Mouse (Mus musculus): ENCODE results near the gene Ten1. TPM values are rescaled to one million over a fixed set of nuclear protein-coding genes. Genes with fewer than 3 reads are reported as not detected.

Ten1 gene
- polyA plus RNA-seq, 1 experiment: 14.5 TPM

DNA sequence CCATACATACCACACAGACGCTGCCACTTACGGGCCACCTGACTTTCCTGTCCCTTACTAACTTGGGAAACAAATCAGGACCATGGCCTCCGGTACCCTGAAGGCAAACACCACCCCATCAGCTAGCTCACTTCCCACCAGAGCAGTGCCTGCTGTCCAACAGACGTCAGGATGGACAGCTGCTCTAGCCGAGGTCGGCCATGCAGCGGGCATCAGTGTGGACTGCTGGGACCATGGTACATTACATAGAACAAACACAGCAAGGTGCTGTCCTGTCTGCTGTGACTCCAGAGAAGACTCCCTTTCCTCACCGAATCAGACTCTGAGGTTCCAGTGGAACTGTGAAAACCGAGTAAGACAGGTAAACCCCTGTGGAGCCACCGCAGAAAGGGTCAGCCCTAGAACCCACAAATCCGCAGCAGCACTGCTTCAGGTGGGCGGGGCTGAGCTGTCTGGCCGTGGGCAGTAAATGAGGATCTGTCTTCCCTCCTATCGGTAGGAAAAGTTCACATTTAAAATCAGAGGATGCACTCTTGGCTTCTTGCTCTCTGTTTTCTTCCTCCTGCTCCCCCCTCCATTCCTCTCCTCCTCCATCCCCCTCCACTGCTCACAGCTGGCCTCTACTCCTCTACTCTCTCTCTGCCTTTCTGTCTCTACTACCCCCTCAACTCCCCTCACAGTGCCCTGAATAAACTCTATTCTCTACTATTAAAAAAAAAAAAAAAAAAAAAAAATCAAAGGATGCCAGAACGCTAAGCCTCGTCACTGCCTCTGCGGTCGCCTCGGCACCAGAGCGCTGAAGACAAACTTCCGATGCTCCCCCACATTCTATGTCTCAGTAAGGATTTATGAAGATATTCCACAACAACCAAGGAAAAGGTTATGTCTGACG lies 56.7 kb downstream of the Ten1 start:
- peaks cover 17% of the 10 kb centered on the region for H3K36me3 ChIP-seq (ENCODE audit: control insufficient read depth, insufficient read depth, low read length, poor library complexity, severe bottlenecking)
- no peaks in the 10 kb centered on the region for H3K9me3 ChIP-seq (replicated peaks; ENCODE audit: control insufficient read depth, insufficient read depth, low read length, poor library complexity, severe bottlenecking)
- H3K9ac ChIP-seq (ENCODE audit: low read depth, poor library complexity, severe bottlenecking): no peak overlapping the region
- no peak for TF ChIP-seq CTCF (IDR thresholded peaks at IDR 0.05; ENCODE audit: low read depth, low read length)
- no peak for TF ChIP-seq POLR2A (IDR thresholded peaks at IDR 0.05; ENCODE audit: insufficient read depth, low read length)
- no peak for TF ChIP-seq EP300 (IDR thresholded peaks at IDR 0.05; ENCODE audit: insufficient read depth, low read depth, low read length)
- no peaks in the 10 kb centered on the region for H3K27me3 ChIP-seq (ENCODE audit: control insufficient read depth, insufficient read depth, low read length, poor library complexity, severe bottlenecking)
- no peak overlapping the region for H3K27ac ChIP-seq (ENCODE audit: insufficient read depth, low read length)
- no peak overlapping the region for H3K4me3 ChIP-seq (ENCODE audit: low read depth, low read length)
- H3K4me1 ChIP-seq (ENCODE audit: control insufficient read depth, insufficient read depth, low read length): no peaks in the 10 kb centered on the region

DNA sequence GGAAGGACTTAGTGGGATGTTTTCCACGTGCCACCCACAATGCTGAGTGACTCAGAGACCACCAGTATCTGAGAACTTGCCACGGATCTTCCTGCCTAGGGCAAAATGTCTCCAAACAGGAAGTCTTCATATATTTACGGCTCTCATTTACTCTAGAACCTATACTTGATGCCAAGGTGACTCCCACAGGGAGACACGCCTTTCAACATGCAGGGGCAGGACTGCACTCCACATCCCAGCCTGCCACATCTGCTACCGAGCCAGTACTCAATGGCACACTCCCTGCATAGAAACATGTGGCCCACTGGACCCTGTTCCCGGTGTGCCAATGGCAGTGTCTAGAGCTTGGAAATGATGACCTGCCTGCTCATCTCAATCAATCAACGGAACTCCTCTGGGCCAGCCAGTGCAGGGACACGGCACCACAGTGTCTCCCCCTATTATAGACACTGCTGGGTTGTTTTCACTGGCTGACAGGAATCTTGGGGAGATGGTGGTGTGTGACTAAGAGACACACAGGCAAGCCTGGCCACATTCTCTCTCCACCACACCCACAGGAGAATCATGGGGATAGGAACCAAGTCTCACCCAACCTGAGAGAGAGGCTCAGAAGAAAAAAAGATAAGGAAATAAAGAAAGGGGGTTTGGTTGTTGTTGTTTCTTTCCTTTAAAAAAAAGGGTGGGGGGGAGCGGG lies 57.5 kb downstream of the Ten1 start:
- H3K27me3 ChIP-seq (ENCODE audit: control insufficient read depth, insufficient read depth, low read length, poor library complexity, severe bottlenecking): no peaks in the 10 kb centered on the region
- peaks cover 16% of the 10 kb centered on the region for H3K36me3 ChIP-seq (ENCODE audit: control insufficient read depth, insufficient read depth, low read length, poor library complexity, severe bottlenecking)
- H3K4me3 ChIP-seq (ENCODE audit: low read depth, low read length): no peak overlapping the region
- no peaks in the 10 kb centered on the region for H3K9me3 ChIP-seq (replicated peaks; ENCODE audit: control insufficient read depth, insufficient read depth, low read length, poor library complexity, severe bottlenecking)
- TF ChIP-seq CTCF (IDR thresholded peaks at IDR 0.05; ENCODE audit: low read depth, low read length) (no peak), POLR2A (IDR thresholded peaks at IDR 0.05; ENCODE audit: insufficient read depth, low read length) (no peak), EP300 (IDR thresholded peaks at IDR 0.05; ENCODE audit: insufficient read depth, low read depth, low read length) (no peak)
- H3K4me1 ChIP-seq (ENCODE audit: control insufficient read depth, insufficient read depth, low read length): no peaks in the 10 kb centered on the region
- no peak overlapping the region for H3K9ac ChIP-seq (ENCODE audit: low read depth, poor library complexity, severe bottlenecking)
- no peak overlapping the region for H3K27ac ChIP-seq (ENCODE audit: insufficient read depth, low read length)

GRCm38 (mm10) chr11:116259461-116259860 lies 60.8 kb downstream of the Ten1 start:
- TF ChIP-seq EP300 (IDR thresholded peaks at IDR 0.05; ENCODE audit: insufficient read depth, low read depth, low read length): no peak
- TF ChIP-seq POLR2A (IDR thresholded peaks at IDR 0.05; ENCODE audit: insufficient read depth, low read length): no peak
- TF ChIP-seq CTCF (IDR thresholded peaks at IDR 0.05; ENCODE audit: low read depth, low read length): no peak
- Histone ChIP-seq H3K4me1 (ENCODE audit: control insufficient read depth, insufficient read depth, low read length) (no peaks in the 10 kb centered on the region), H3K27me3 (ENCODE audit: control insufficient read depth, insufficient read depth, low read length, poor library complexity, severe bottlenecking) (no peaks in the 10 kb centered on the region), H3K36me3 (ENCODE audit: control insufficient read depth, insufficient read depth, low read length, poor library complexity, severe bottlenecking) (peaks cover 33% of the 10 kb centered on the region), H3K4me3 (ENCODE audit: low read depth, low read length) (no peak overlapping the region), H3K9ac (ENCODE audit: low read depth, poor library complexity, severe bottlenecking) (no peak overlapping the region), H3K27ac (ENCODE audit: insufficient read depth, low read length) (no peak overlapping the region), H3K9me3 (replicated peaks; ENCODE audit: control insufficient read depth, insufficient read depth, low read length, poor library complexity, severe bottlenecking) (no peaks in the 10 kb centered on the region)

- Histone ChIP-seq H3K4me3 (ENCODE audit: low read depth, low read length) (no peak overlapping the region), H3K9ac (ENCODE audit: low read depth, poor library complexity, severe bottlenecking) (no peak overlapping the region), H3K27me3 (ENCODE audit: control insufficient read depth, insufficient read depth, low read length, poor library complexity, severe bottlenecking) (no peaks in the 10 kb centered on the region), H3K9me3 (replicated peaks; ENCODE audit: control insufficient read depth, insufficient read depth, low read length, poor library complexity, severe bottlenecking) (no peaks in the 10 kb centered on the region), H3K36me3 (ENCODE audit: control insufficient read depth, insufficient read depth, low read length, poor library complexity, severe bottlenecking) (peaks cover 36% of the 10 kb centered on the region), H3K27ac (ENCODE audit: insufficient read depth, low read length) (no peak overlapping the region), H3K4me1 (ENCODE audit: control insufficient read depth, insufficient read depth, low read length) (no peaks in the 10 kb centered on the region)
- no peak for TF ChIP-seq EP300 (IDR thresholded peaks at IDR 0.05; ENCODE audit: insufficient read depth, low read depth, low read length)
- TF ChIP-seq POLR2A (IDR thresholded peaks at IDR 0.05; ENCODE audit: insufficient read depth, low read length): no peak
- TF ChIP-seq CTCF (IDR thresholded peaks at IDR 0.05; ENCODE audit: low read depth, low read length): no peak
Observed at GRCm38 (mm10) chr11:116260259-116260658, 61.6 kb downstream of the Ten1 start.

Other genes with a start within 250 kb of the Ten1 start
- gene Itgb4, start 224.1 kb upstream of the Ten1 start, polyA plus RNA-seq (2011; ENCODE audit: insufficient read depth, insufficient read length, low read depth, missing spikeins): 9.3 and 11.8 TPM in 2 replicates
- 96.4 and 107 TPM in 2 replicates for gene Galk1, start 186.1 kb upstream of the Ten1 start, polyA plus RNA-seq (2011; ENCODE audit: insufficient read depth, insufficient read length, low read depth, missing spikeins)
- gene H3f3b, start 170.9 kb upstream of the Ten1 start, polyA plus RNA-seq (2011; ENCODE audit: insufficient read depth, insufficient read length, low read depth, missing spikeins): 437 and 457 TPM in 2 replicates
- gene Unk, start 168.5 kb upstream of the Ten1 start, polyA plus RNA-seq (2011; ENCODE audit: insufficient read depth, insufficient read length, low read depth, missing spikeins): 33.9 and 35.8 TPM in 2 replicates
- 4.7 and 5.7 TPM in 2 replicates for gene Unc13d, start 120.9 kb upstream of the Ten1 start, polyA plus RNA-seq (2011; ENCODE audit: insufficient read depth, insufficient read length, low read depth, missing spikeins)
- 179 and 198 TPM in 2 replicates for gene Wbp2, start 111.9 kb upstream of the Ten1 start, polyA plus RNA-seq (2011; ENCODE audit: insufficient read depth, insufficient read length, low read depth, missing spikeins)
- gene Trim47, start 71.6 kb upstream of the Ten1 start, polyA plus RNA-seq (2011; ENCODE audit: insufficient read depth, insufficient read length, low read depth, missing spikeins): 3.9 and 7.1 TPM in 2 replicates
- gene Trim65, start 67.7 kb upstream of the Ten1 start, polyA plus RNA-seq (2011; ENCODE audit: insufficient read depth, insufficient read length, low read depth, missing spikeins): 0.78 and 1.2 TPM in 2 replicates
- gene Mrpl38, start 60.0 kb upstream of the Ten1 start, polyA plus RNA-seq (2011; ENCODE audit: insufficient read depth, insufficient read length, low read depth, missing spikeins): 69.3 and 71.6 TPM in 2 replicates
- 26.2 and 29.5 TPM in 2 replicates for gene Fbf1, start 30.7 kb upstream of the Ten1 start, polyA plus RNA-seq (2011; ENCODE audit: insufficient read depth, insufficient read length, low read depth, missing spikeins)
- gene Acox1, start 190 bp downstream of the Ten1 start, polyA plus RNA-seq (2011; ENCODE audit: insufficient read depth, insufficient read length, low read depth, missing spikeins): 18.0 and 19.2 TPM in 2 replicates
- 2.6 and 3.1 TPM in 2 replicates for gene Evpl, start 39.2 kb downstream of the Ten1 start, polyA plus RNA-seq (2011; ENCODE audit: insufficient read depth, insufficient read length, low read depth, missing spikeins)
- 101 and 107 TPM in 2 replicates for gene Srp68, start 75.4 kb downstream of the Ten1 start, polyA plus RNA-seq (2011; ENCODE audit: insufficient read depth, insufficient read length, low read depth, missing spikeins)
- gene Galr2, start 82.1 kb downstream of the Ten1 start, polyA plus RNA-seq (2011; ENCODE audit: insufficient read depth, insufficient read length, low read depth, missing spikeins): 0.35 and 0.61 TPM in 2 replicates
- 93.3 and 95.2 TPM in 2 replicates for gene Exoc7, start 108.4 kb downstream of the Ten1 start, polyA plus RNA-seq (2011; ENCODE audit: insufficient read depth, insufficient read length, low read depth, missing spikeins)
- gene Foxj1, start 136.5 kb downstream of the Ten1 start, polyA plus RNA-seq (2011; ENCODE audit: insufficient read depth, insufficient read length, low read depth, missing spikeins): 11.7 and 12.3 TPM in 2 replicates
- gene Rnf157, start 214.2 kb downstream of the Ten1 start, polyA plus RNA-seq (2011; ENCODE audit: insufficient read depth, insufficient read length, low read depth, missing spikeins): 23.1 and 31.8 TPM in 2 replicates
- gene Ubald2, start 235.2 kb downstream of the Ten1 start, polyA plus RNA-seq (2011; ENCODE audit: insufficient read depth, insufficient read length, low read depth, missing spikeins): 443 and 531 TPM in 2 replicates